Mouse (Mus musculus) C2C12 (cell line): ENCODE data around the gene Nek8.

Experiments
- CEBPB ChIP-seq: IDR thresholded peaks from one replicate; pipeline ENCODE4 v1.6.1; 2011; ENCODE audit warnings: low read depth, mild to moderate bottlenecking, control low read depth, moderate library complexity
- CTCF ChIP-seq: IDR thresholded peaks from one replicate; pipeline ENCODE4 v1.5.1; 2011; ENCODE audit not compliant: control insufficient read depth, insufficient read depth, insufficient read length
- MAX ChIP-seq: IDR thresholded peaks from one replicate; pipeline ENCODE4 v1.6.1; 2011; ENCODE audit warnings: mild to moderate bottlenecking, control low read depth
- MYOD1 ChIP-seq: IDR thresholded peaks from one replicate; pipeline ENCODE4 v1.6.1; 2011; ENCODE audit warnings: low read depth; ENCODE audit not compliant: control insufficient read depth, insufficient read length
- USF1 ChIP-seq: IDR thresholded peaks from one replicate; pipeline ENCODE4 v1.6.1; 2011; ENCODE audit warnings: low read depth, mild to moderate bottlenecking, control low read depth, moderate library complexity

GRCm38 (mm10) chr11:78160675-78161074 lies 15.8 kb downstream of the Nek8 start:
- TF ChIP-seq CTCF, result no peak
- no peak for TF ChIP-seq USF1
- TF ChIP-seq CEBPB, result no peak
- no peak for TF ChIP-seq MAX
- TF ChIP-seq MYOD1, result no peak
